Mouse (Mus musculus): Measurements from ENCODE around the gene Rab13. TPM values are rescaled to one million over a fixed set of nuclear protein-coding genes. Genes with fewer than 3 reads are reported as not detected.

Gene Rab13
- polyA plus RNA-seq, 1 experiment from 2014 or later, result 28.9 TPM

GRCm38 (mm10) chr3:90211475-90212398, 1.8 kb upstream of the Rab13 start:
- H3K9me3 ChIP-seq, result no peaks in the 10 kb centered on the region
- no peaks in the 10 kb centered on the region for H3K27me3 ChIP-seq
- H3K4me2 ChIP-seq, result peak overlapping the region; percentile 95
- peaks cover 29% of the 10 kb centered on the region for H3K4me1 ChIP-seq (replicated peaks)
- H3K9ac ChIP-seq, result peak overlapping the region; percentile 91
- no peak for ATAC-seq (ENCODE audit: low FRiP score)
- peak overlapping the region; percentile 86 for H3K4me3 ChIP-seq
- 86% methylated on average over 13 of the region's 13 CpGs for WGBS
- peaks cover 56% of the 10 kb centered on the region for H3K36me3 ChIP-seq
- H3K27ac ChIP-seq, result no peak overlapping the region

DNA sequence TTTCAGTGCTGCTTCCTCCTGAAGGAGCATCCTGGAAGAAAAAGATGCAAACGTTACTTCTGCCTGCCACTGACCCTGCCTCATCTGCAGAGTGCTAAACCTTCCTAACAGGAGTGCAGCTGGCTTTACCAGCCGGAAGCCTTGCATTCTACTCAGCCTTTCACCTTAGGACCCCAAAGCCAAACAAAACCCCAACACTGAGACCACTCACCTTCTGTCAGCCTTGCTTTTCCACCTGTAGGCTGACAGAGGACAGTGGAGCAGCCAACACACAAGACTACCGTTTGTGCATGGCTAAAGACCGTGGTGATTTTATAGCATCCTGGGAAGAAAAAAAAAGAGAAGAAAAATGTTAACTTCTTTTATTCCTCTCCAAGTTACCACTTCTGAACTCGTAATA, 772 bp upstream of the Rab13 start:
- Histone ChIP-seq H3K9ac (peak overlapping the region; percentile 91), H3K36me3 (peaks cover 48% of the 10 kb centered on the region), H3K4me1 (replicated peaks) (peaks cover 29% of the 10 kb centered on the region), H3K4me3 (peak overlapping the region; percentile 86), H3K9me3 (no peaks in the 10 kb centered on the region), H3K27me3 (no peaks in the 10 kb centered on the region), H3K27ac (no peak overlapping the region; the same call in 1 of the 2 replicates), H3K4me2 (peak overlapping the region; percentile 95)
- no peak for ATAC-seq (ENCODE audit: low FRiP score)
- WGBS, result 18% methylated on average over 5 of the region's 5 CpGs

DNA sequence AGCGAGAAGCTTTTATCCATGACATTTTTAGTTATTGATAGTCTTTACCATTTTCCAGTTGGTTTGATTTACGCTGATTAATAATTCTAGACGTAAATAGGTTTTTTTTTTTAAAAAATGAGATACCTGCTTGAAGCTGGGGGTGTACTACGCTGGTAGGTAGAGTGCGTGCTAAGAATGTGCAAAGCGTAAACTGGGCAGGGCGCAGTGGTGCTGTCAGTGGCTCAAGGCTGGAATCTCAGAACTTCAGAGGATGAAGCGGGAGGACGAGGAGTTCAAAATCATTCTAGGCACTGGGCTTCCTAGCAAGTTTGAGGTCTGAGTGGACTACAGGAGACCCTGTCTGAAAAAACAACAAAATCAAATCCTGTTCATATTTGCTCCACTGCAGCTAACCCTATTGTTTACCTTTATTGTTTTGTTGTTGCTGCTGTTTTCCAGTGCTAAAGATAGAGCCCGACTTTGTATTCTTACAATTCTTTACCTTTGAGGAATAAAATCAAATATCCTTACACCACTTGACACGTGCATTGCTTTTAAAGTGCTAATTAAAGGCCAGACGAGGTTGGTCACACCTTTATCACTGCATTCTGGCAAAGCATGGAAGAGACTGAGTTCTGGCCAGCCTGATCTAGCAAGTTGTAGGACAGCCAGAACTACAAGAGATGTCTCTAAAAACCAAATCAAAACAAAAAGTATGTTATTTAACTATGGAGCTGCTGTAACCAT, 625 bp downstream of the Rab13 start:
- WGBS, result 11% methylated on average over 12 of the region's 12 CpGs

DNA sequence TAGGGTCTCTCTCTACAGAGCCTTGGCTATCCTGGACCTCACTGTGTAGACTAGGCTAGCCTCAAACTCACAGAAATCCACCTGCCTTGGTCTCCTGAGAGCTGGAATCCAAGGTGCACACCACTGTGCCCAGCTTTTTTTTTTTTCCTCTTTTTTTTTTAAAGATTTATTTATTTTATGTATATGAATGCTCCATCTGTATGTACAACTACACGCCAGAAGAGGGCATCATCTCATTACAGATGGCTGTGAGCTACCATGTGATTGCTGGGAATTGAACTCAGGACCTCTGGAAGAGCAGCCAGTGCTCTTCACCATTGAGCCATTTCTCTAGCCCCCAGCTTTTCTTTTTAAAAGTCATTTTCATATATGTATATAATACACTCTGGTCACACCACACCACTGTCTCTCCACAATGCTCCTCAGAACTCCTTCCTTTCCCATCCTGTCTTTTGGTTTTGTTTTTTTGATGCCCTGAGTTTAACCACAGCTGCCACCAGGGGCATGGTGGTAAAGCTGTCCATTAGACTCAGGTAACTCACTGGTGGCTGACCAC, 2.4 kb downstream of the Rab13 start:
- ATAC-seq (ENCODE audit: low FRiP score), result no peak
- 50% methylated on average over 1 of the region's 1 CpGs for WGBS
- Histone ChIP-seq H3K27ac (no peak overlapping the region), H3K4me3 (no peak overlapping the region), H3K4me2 (no peak overlapping the region), H3K27me3 (no peaks in the 10 kb centered on the region), H3K4me1 (replicated peaks) (peaks cover 36% of the 10 kb centered on the region), H3K9me3 (no peaks in the 10 kb centered on the region), H3K9ac (no peak overlapping the region), H3K36me3 (peaks cover 17% of the 10 kb centered on the region)

More for the DNA sequence above, 625 bp downstream of the Rab13 start:
- H3K4me1 ChIP-seq (replicated peaks), result peaks cover 29% of the 10 kb centered on the region
- H3K36me3 ChIP-seq, result peaks cover 34% of the 10 kb centered on the region
- H3K4me3 ChIP-seq, result peak overlapping the region; percentile 86
- H3K4me2 ChIP-seq, result peak overlapping the region; percentile 68
- peak overlapping the region; percentile 92 for H3K27ac ChIP-seq
- H3K9ac ChIP-seq, result peak overlapping the region; percentile 91
- H3K9me3 ChIP-seq, result no peaks in the 10 kb centered on the region
- peak; percentile 71 for ATAC-seq (ENCODE audit: low FRiP score)
- no peaks in the 10 kb centered on the region for H3K27me3 ChIP-seq

DNA sequence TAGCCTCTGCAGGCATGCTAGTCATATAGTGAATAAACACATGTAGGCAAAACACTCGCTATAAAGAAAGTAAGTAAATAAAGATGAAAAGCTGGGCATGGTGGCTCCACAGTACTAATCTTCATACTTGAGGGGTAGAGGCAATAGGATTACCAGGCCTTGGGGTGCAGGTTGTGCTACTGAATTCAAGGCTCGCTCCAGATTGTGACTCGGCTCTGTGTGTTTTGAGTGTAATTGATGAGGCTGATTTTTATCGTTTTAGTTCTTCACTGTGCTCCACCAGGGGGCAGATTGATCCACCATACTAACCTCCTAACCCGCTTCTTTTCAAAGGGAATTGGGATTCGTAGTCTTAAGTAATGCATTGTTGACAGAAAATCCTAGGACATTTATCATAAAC, 6.6 kb downstream of the Rab13 start:
- H3K4me2 ChIP-seq, result peak overlapping the region; percentile 82
- H3K9me3 ChIP-seq, result no peaks in the 10 kb centered on the region
- H3K36me3 ChIP-seq, result no peaks in the 10 kb centered on the region; the same call in 1 of the 2 replicates
- H3K27ac ChIP-seq, result 0 out of 2 replicates have a peak overlapping the region, but pooled peaks have one; percentile 30
- peak overlapping the region; percentile 65; the same call in 1 of the 2 replicates for H3K9ac ChIP-seq
- peaks cover 22% of the 10 kb centered on the region for H3K4me1 ChIP-seq (replicated peaks)
- H3K4me3 ChIP-seq, result peak overlapping the region; percentile 38
- peak; percentile 60 for ATAC-seq (ENCODE audit: low FRiP score)
- WGBS, result 15% methylated on average over 6 of the region's 6 CpGs
- no peaks in the 10 kb centered on the region for H3K27me3 ChIP-seq

- Histone ChIP-seq H3K9me3 (no peaks in the 10 kb centered on the region), H3K9ac (peak overlapping the region; percentile 65), H3K27me3 (no peaks in the 10 kb centered on the region), H3K4me2 (peak overlapping the region; percentile 82), H3K4me3 (peak overlapping the region; percentile 38), H3K4me1 (replicated peaks) (peaks cover 22% of the 10 kb centered on the region), H3K27ac (peak overlapping the region; percentile 41; the same call in 1 of the 2 replicates), H3K36me3 (peaks cover 2% of the 10 kb centered on the region)
- peak; percentile 72 for ATAC-seq (ENCODE audit: low FRiP score)
- WGBS, result 1% methylated on average over 17 of the region's 20 CpGs
Observed at GRCm38 (mm10) chr3:90220531-90220951, 7.0 kb downstream of the Rab13 start.

GRCm38 (mm10) chr3:90221123-90221522, 7.6 kb downstream of the Rab13 start:
- no peak for ATAC-seq (ENCODE audit: low FRiP score)
- peaks cover 22% of the 10 kb centered on the region for H3K4me1 ChIP-seq (replicated peaks)
- WGBS, result 29% methylated on average over 5 of the region's 5 CpGs
- peaks cover 6% of the 10 kb centered on the region for H3K36me3 ChIP-seq
- peak overlapping the region; percentile 65; the same call in 1 of the 2 replicates for H3K9ac ChIP-seq
- no peak overlapping the region for H3K27ac ChIP-seq
- peak overlapping the region; percentile 38 for H3K4me3 ChIP-seq
- no peaks in the 10 kb centered on the region for H3K27me3 ChIP-seq
- H3K4me2 ChIP-seq, result peak overlapping the region; percentile 82
- no peaks in the 10 kb centered on the region for H3K9me3 ChIP-seq

GRCm38 (mm10) chr3:90222455-90222854, 9.0 kb downstream of the Rab13 start:
- no peaks in the 10 kb centered on the region for H3K9me3 ChIP-seq
- no peak overlapping the region for H3K9ac ChIP-seq
- 90% methylated on average over 4 of the region's 4 CpGs for WGBS
- H3K27ac ChIP-seq, result no peak overlapping the region
- no peak for ATAC-seq (ENCODE audit: low FRiP score)
- peaks cover 22% of the 10 kb centered on the region for H3K4me1 ChIP-seq (replicated peaks)
- H3K4me3 ChIP-seq, result no peak overlapping the region
- no peak overlapping the region for H3K4me2 ChIP-seq
- H3K36me3 ChIP-seq, result peaks cover 6% of the 10 kb centered on the region
- no peaks in the 10 kb centered on the region for H3K27me3 ChIP-seq

GRCm38 (mm10) chr3:90222941-90223340, 9.4 kb downstream of the Rab13 start:
- H3K4me2 ChIP-seq, result no peak overlapping the region
- ATAC-seq (ENCODE audit: low FRiP score), result no peak
- no peaks in the 10 kb centered on the region for H3K27me3 ChIP-seq
- 84% methylated on average over 3 of the region's 3 CpGs for WGBS
- no peaks in the 10 kb centered on the region for H3K9me3 ChIP-seq
- H3K4me1 ChIP-seq (replicated peaks), result peaks cover 22% of the 10 kb centered on the region
- H3K4me3 ChIP-seq, result no peak overlapping the region
- H3K27ac ChIP-seq, result no peak overlapping the region
- H3K36me3 ChIP-seq, result peaks cover 6% of the 10 kb centered on the region
- H3K9ac ChIP-seq, result no peak overlapping the region

- WGBS, result 85% methylated on average over 10 of the region's 10 CpGs
- Histone ChIP-seq H3K36me3 (peaks cover 6% of the 10 kb centered on the region), H3K4me1 (replicated peaks) (peaks cover 22% of the 10 kb centered on the region), H3K27me3 (no peaks in the 10 kb centered on the region), H3K9ac (no peak overlapping the region), H3K4me2 (no peak overlapping the region), H3K27ac (no peak overlapping the region), H3K9me3 (no peaks in the 10 kb centered on the region), H3K4me3 (no peak overlapping the region)
- no peak for ATAC-seq (ENCODE audit: low FRiP score)
Observed at GRCm38 (mm10) chr3:90224331-90224730, 10.8 kb downstream of the Rab13 start.

DNA sequence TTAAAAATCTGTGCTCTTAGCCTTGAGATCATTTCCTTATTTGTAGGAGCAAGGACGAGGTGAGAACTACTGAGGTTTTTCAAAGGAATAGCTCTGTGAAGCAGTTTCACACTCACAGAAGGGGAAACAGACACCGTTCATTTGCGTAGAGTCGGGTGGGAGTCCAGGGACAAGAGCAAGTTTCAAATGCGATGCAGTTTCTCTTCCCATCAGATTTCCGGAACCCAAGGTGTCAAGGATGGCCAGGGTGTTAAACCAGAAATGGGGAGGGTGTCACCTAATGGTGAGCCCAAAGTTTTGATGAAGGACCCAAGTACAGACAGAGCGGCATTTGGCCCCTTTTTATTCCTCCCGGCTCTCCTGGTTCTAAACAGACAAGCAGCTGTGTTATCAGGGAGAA, 17.6 kb downstream of the Rab13 start:
- peaks cover 16% of the 10 kb centered on the region for H3K4me1 ChIP-seq (replicated peaks)
- H3K9me3 ChIP-seq, result no peaks in the 10 kb centered on the region
- no peaks in the 10 kb centered on the region for H3K27me3 ChIP-seq
- peak overlapping the region; percentile 79 for H3K4me3 ChIP-seq
- H3K9ac ChIP-seq, result peak overlapping the region; percentile 83
- peak overlapping the region; percentile 92 for H3K4me2 ChIP-seq
- H3K36me3 ChIP-seq, result peaks cover 21% of the 10 kb centered on the region
- WGBS, result 19% methylated on average over 8 of the region's 8 CpGs
- H3K27ac ChIP-seq, result peak overlapping the region; percentile 90
- ATAC-seq (ENCODE audit: low FRiP score), result no peak; the same call in 1 of the 2 replicates

Measured in hindbrain, embryonic 13.5 days (tissue).